Mouse (Mus musculus) left cerebral cortex, adult 8-10 months (tissue): ENCODE measurements around the gene Il2ra. TPM values are rescaled to one million over a fixed set of nuclear protein-coding genes. Genes with fewer than 3 reads are reported as not detected.

Source experiments
- DNase-seq, 2 experiments: peaks; one replicate each; pipeline ENCODE4 v3.0.0; 2022; ENCODE audit warnings: low spot score in 2 of 2
- total RNA-seq, 4 experiments: library from RNA; stranded (reverse); gene quantifications; 2 replicates each; pipeline ENCODE4 v1.2.4; 2022

The Il2ra gene
- total RNA-seq, 4 experiments from 2014 or later: 0.11 to 0.26 (median 0.18) TPM; not detected in 1

GRCm38 (mm10) chr2:11652780-11653179 is 10.2 kb downstream of the Il2ra start:
- no peak for DNase-seq

GRCm38 (mm10) chr2:11653330-11653729 is 10.7 kb downstream of the Il2ra start:
- DNase-seq: no peak

- no peak for DNase-seq
Measured at GRCm38 (mm10) chr2:11653780-11654179, 11.2 kb downstream of the Il2ra start.

GRCm38 (mm10) chr2:11654990-11655931 is 12.7 kb downstream of the Il2ra start:
- peak in 1 of 2 experiments; percentile 36 for DNase-seq

GRCm38 (mm10) chr2:11657581-11657980 is 15.0 kb downstream of the Il2ra start:
- DNase-seq: no peak

- peak in 1 of 2 experiments; percentile 22 for DNase-seq
Measured at GRCm38 (mm10) chr2:11659263-11659662, 16.7 kb downstream of the Il2ra start.

- no peak for DNase-seq
Measured at GRCm38 (mm10) chr2:11662143-11662906, 19.7 kb downstream of the Il2ra start.

GRCm38 (mm10) chr2:11662907-11663230 is 20.3 kb downstream of the Il2ra start:
- DNase-seq: no peak

- DNase-seq: peak; percentile 49 to 74
Measured at GRCm38 (mm10) chr2:11663961-11664360, 21.4 kb downstream of the Il2ra start.

GRCm38 (mm10) chr2:11664367-11664766 is 21.8 kb downstream of the Il2ra start:
- DNase-seq: no peak

- DNase-seq: no peak
Measured at GRCm38 (mm10) chr2:11664806-11665205, 22.2 kb downstream of the Il2ra start.

- DNase-seq: no peak
Measured at GRCm38 (mm10) chr2:11665326-11665725, 22.7 kb downstream of the Il2ra start.

- no peak for DNase-seq
Measured at GRCm38 (mm10) chr2:11672144-11672543, 29.5 kb downstream of the Il2ra start.

- DNase-seq: no peak
Measured at GRCm38 (mm10) chr2:11679626-11680025, 37.0 kb downstream of the Il2ra start.

GRCm38 (mm10) chr2:11682712-11683111 is 40.1 kb downstream of the Il2ra start:
- no peak for DNase-seq

GRCm38 (mm10) chr2:11686512-11686911 is 43.9 kb downstream of the Il2ra start:
- DNase-seq: no peak

- no peak for DNase-seq
Measured at GRCm38 (mm10) chr2:11687436-11687835, 44.8 kb downstream of the Il2ra start.

- DNase-seq: no peak
Measured at GRCm38 (mm10) chr2:11690201-11690890, 47.7 kb downstream of the Il2ra start.

GRCm38 (mm10) chr2:11693352-11693751 is 50.7 kb downstream of the Il2ra start:
- no peak for DNase-seq

- DNase-seq: no peak
Measured at GRCm38 (mm10) chr2:11694104-11694503, 51.5 kb downstream of the Il2ra start.

- no peak for DNase-seq
Measured at GRCm38 (mm10) chr2:11695867-11696266, 53.3 kb downstream of the Il2ra start.

- DNase-seq: no peak
Measured at GRCm38 (mm10) chr2:11698994-11699393, 56.4 kb downstream of the Il2ra start.
